In genomic region chr12:32215143-32215542, GRCm38 (mm10) we compare ENCODE assay signal across 16 mouse cellular contexts.
"Had no signal": no experiment of that assay in that cellular context is flagged by ENCODE, and none has a peak within 500 bp of the region (broad histone marks: within the 10 kb centered on the region; RNA-seq: fewer than 3 reads in every experiment).

No protein-coding gene starts in this region.

- DNase-seq: kidney, adult 2 months; kidney, postnatal 25 days; layer of hippocampus, adult 9-11 months; layer of hippocampus, postnatal 36 days; lung, adult 2 months; right cerebral cortex, adult 18-20 months; right cerebral cortex, postnatal 25 days; thymus, adult 18-20 months; thymus, postnatal 14 days had no signal

- H3K27ac ChIP-seq: intestine, embryonic 15.5 days; limb, embryonic 12.5 days; liver, embryonic 15.5 days; midbrain, embryonic 12.5 days had no signal

- H3K27me3 ChIP-seq: intestine, embryonic 15.5 days; limb, embryonic 12.5 days; liver, embryonic 15.5 days; midbrain, embryonic 12.5 days had no signal

- ATAC-seq: intestine, embryonic 15.5 days; lung, postnatal 0 days; midbrain, embryonic 16.5 days had no signal

- H3K36me3 ChIP-seq: intestine, embryonic 15.5 days; limb, embryonic 12.5 days; liver, embryonic 15.5 days; midbrain, embryonic 12.5 days had no signal

- H3K4me3 ChIP-seq: intestine, embryonic 15.5 days; limb, embryonic 12.5 days; liver, embryonic 15.5 days; midbrain, embryonic 12.5 days had no signal

- H3K4me2 ChIP-seq: intestine, embryonic 15.5 days; limb, embryonic 12.5 days; liver, embryonic 11.5 days; liver, embryonic 15.5 days; midbrain, embryonic 12.5 days had no signal

- H3K9me3 ChIP-seq: intestine, embryonic 15.5 days; limb, embryonic 12.5 days; liver, embryonic 15.5 days; midbrain, embryonic 12.5 days had no signal

- H3K9ac ChIP-seq: intestine, embryonic 15.5 days; limb, embryonic 12.5 days; liver, embryonic 15.5 days; midbrain, embryonic 12.5 days had no signal

- H3K4me1 ChIP-seq: intestine, embryonic 15.5 days; limb, embryonic 12.5 days; liver, embryonic 15.5 days had no signal
